Comparison of ENCODE assay signal across 17 mouse cellular contexts in the genomic region with DNA sequence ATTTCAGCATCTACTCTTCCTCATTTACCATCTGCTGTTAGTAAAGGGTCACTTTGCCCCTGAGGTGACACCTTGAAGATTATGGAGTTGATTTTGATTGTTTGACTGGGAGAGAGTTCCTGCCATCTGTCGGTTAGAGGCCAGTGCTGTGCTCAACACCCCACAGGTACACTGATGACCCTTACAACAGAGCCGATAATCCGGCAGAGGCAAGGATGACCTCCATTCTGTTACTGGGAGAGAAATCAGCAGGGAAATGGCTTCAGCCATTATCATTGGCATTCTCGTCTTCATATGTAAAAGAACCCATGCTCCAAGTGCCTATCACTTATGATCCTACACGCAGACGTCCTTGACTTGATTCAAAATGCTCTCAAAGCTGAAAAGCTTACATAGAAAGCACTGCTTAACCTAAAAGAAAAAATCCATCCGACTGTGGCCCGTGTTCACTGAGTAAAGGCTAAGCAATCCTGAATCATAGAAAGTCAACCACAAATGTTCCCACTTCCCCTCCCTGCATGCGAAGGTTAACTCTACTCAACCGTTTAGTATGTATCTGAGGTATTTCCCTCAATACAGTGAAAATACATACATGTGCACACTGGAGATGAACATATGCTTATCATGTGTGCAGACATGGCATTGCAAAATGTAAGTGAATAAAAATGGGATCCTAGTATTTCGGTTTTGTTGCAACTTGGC.
"Had no signal": no experiment of that assay in that cellular context is flagged by ENCODE, and none has a peak within 500 bp of the region (broad histone marks: within the 10 kb centered on the region; RNA-seq: fewer than 3 reads in every experiment).

No protein-coding gene starts in this region.

- H3K4me1 ChIP-seq: liver, embryonic 13.5 days; midbrain, embryonic 12.5 days; neural tube, embryonic 13.5 days had no signal

- H3K9ac ChIP-seq: liver, embryonic 13.5 days; midbrain, embryonic 12.5 days; neural tube, embryonic 13.5 days had no signal

- ATAC-seq: midbrain, embryonic 16.5 days had no signal

- H3K27me3 ChIP-seq: liver, embryonic 13.5 days; midbrain, embryonic 12.5 days; neural tube, embryonic 13.5 days had no signal

- H3K4me3 ChIP-seq: left cerebral cortex, adult 2 months; liver, embryonic 13.5 days; midbrain, embryonic 12.5 days; myocyte; neural tube, embryonic 13.5 days had no signal

- H3K36me3 ChIP-seq: liver, embryonic 13.5 days; midbrain, embryonic 12.5 days; neural tube, embryonic 13.5 days had no signal

- DNase-seq: kidney, adult 9 months; kidney, postnatal 14 days; kidney, postnatal 4 days; layer of hippocampus, postnatal 36 days; liver, embryonic 13.5 days; lung, adult 2 months; lung, postnatal 14 days; lung, postnatal 4 days; thymus, adult 2 months; thymus, postnatal 14 days; thymus, postnatal 4 days had no signal

- H3K9me3 ChIP-seq: liver, embryonic 13.5 days; midbrain, embryonic 12.5 days; neural tube, embryonic 13.5 days had no signal

- H3K27ac ChIP-seq: left cerebral cortex, adult 2 months; liver, embryonic 13.5 days; midbrain, embryonic 12.5 days; neural tube, embryonic 13.5 days; stomach, postnatal 0 days had no signal

- H3K4me2 ChIP-seq: liver, embryonic 13.5 days; midbrain, embryonic 12.5 days; neural tube, embryonic 13.5 days had no signal
